Mouse (Mus musculus) E14TG2a.4 (cell line): ENCODE data around the gene Casq2.

Source experiments
- H3K27me3 ChIP-seq: 2 replicates; pipeline ENCODE4 v1.6.1; 2014; ENCODE audit warnings: low read length, control low read depth; ENCODE audit not compliant: insufficient read depth
- H3K36me3 ChIP-seq: 2 replicates; pipeline ENCODE4 v1.6.1; 2014; ENCODE audit warnings: low read length, control low read depth; ENCODE audit not compliant: insufficient read depth
- H3K4me1 ChIP-seq: replicated peaks from 2 replicates; pipeline ENCODE4 v1.6.1; 2014; ENCODE audit warnings: low read depth, low read length, control low read depth
- H3K4me3 ChIP-seq: replicated peaks from 2 replicates; pipeline ENCODE4 v1.5.1; 2014; ENCODE audit warnings: mild to moderate bottlenecking, low read length
- H3K9me3 ChIP-seq: 2 replicates; pipeline ENCODE4 v1.6.1; 2014; ENCODE audit warnings: low read length, control low read depth
- CTCF ChIP-seq: conservative IDR thresholded peaks from 2 replicates; pipeline ENCODE4 v1.5.1; 2014; ENCODE audit warnings: low read length
- NANOG ChIP-seq: IDR thresholded peaks from 2 replicates; pipeline ENCODE4 v1.6.1; 2014; ENCODE audit warnings: borderline replicate concordance, low read length, mixed read lengths
- POU5F1 ChIP-seq: IDR thresholded peaks from 2 replicates; pipeline ENCODE4 v1.6.1; 2014; ENCODE audit warnings: low read length, borderline replicate concordance

Gene Casq2

DNA sequence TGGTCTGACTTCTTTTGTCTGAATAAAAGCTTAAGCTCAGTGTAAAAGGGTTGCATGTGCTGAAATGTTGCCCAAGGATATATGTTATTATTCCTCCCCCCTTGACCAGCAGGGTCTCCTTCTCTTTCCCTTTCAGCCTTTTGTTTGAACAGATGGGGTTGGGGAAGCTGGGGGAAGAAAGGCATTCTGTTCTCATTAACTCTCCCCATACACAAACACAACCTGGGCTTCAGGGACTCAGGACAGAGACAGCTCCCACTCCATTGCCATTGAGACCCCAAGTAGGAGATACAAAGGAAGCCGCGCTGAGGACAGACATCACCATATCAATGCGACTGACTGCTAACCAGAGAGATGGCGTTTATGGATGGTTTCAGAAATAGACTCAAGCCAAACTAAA is 30.3 kb upstream of the Casq2 start:
- no peaks in the 10 kb centered on the region for H3K36me3 ChIP-seq
- H3K4me3 ChIP-seq = no peak overlapping the region
- peaks cover 72% of the 10 kb centered on the region for H3K4me1 ChIP-seq
- no peaks in the 10 kb centered on the region for H3K9me3 ChIP-seq
- TF ChIP-seq CTCF = no peak
- no peak for TF ChIP-seq POU5F1
- TF ChIP-seq NANOG = no peak
- H3K27me3 ChIP-seq = no peaks in the 10 kb centered on the region

DNA sequence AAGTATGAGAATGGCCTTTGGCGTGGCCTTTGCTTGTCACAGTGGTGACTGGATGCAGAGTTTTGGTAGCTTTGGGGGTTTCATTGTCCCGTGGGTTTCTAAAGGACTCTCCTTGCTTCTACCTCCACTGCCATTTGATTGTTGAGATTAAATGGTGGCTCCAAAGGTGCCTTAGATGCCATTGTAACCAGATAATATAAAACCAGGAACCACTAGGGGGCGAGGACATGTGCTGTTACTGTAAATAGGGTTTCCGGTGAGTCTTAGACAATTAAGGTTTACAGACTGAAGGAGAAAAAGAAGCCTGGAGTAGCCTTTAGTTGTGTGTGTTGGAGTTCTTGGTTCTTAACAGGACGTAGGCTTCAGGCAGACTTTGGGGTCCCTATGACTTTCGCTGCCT is 26.1 kb upstream of the Casq2 start:
- no peaks in the 10 kb centered on the region for H3K27me3 ChIP-seq
- H3K4me1 ChIP-seq = peaks cover 70% of the 10 kb centered on the region
- H3K9me3 ChIP-seq = no peaks in the 10 kb centered on the region
- no peak overlapping the region for H3K4me3 ChIP-seq
- TF ChIP-seq NANOG (no peak), CTCF (peak; percentile 46)
- H3K36me3 ChIP-seq = no peaks in the 10 kb centered on the region

- H3K4me3 ChIP-seq = no peak overlapping the region
- H3K4me1 ChIP-seq = peaks cover 50% of the 10 kb centered on the region
Observed at GRCm38 (mm10) chr3:102061923-102062670, 24.1 kb upstream of the Casq2 start.

GRCm38 (mm10) chr3:102062671-102063010 is 23.6 kb upstream of the Casq2 start:
- peaks cover 18% of the 10 kb centered on the region for H3K9me3 ChIP-seq
- H3K4me3 ChIP-seq = no peak overlapping the region
- H3K4me1 ChIP-seq = peaks cover 45% of the 10 kb centered on the region
- H3K27me3 ChIP-seq = no peaks in the 10 kb centered on the region
- TF ChIP-seq POU5F1 (no peak), CTCF (no peak), NANOG (no peak)
- H3K36me3 ChIP-seq = no peaks in the 10 kb centered on the region

More at GRCm38 (mm10) chr3:102061923-102062670, 24.1 kb upstream of the Casq2 start:
- no peaks in the 10 kb centered on the region for H3K27me3 ChIP-seq
- peaks cover 13% of the 10 kb centered on the region for H3K9me3 ChIP-seq
- H3K36me3 ChIP-seq = no peaks in the 10 kb centered on the region
- TF ChIP-seq CTCF = peak; percentile 100
- no peak for TF ChIP-seq NANOG

DNA sequence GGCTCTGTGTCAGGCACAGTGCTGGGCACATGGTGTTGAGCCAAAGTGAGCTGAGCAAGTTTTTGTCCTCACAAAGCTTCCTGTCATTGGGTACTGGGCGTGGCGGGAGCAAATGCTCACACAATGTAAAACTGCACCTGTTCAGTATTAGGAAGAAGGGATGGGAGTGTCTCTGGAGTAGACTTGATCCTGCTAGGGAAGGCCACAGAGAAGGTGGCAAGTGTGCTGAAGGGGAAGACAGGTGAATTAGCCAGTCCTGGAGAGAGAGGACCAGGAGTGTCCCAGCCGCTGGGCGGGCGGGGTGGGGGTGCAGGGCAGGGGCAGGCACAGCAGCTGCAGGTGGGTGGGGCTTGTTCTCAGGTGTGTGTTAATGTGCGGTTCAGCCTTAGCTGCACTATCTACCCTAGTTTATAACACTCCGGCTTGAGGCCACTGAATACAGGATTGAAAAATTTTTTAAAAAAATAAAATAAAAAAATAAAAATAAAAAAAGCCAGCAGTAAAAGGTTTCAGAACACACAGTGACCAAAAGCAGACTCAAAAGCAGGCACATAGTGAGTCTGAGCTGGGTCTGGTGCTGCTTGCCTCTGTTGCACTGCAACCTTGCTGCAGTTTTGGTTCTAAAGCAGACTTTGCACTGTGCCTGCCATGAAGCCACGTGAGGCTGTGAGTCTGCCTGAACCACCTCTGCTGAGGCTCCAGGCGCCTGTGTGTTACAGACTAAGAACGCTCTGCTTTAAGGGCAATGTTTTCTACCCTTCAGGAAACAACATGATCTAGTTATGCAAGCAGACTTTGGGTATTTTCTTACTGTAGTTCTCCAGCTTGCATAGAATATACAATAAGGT is 22.7 kb upstream of the Casq2 start:
- Histone ChIP-seq H3K4me3 (no peak overlapping the region), H3K36me3 (0 out of 2 replicates have a peak, but pooled peaks cover 4% of the 10 kb centered on the region), H3K4me1 (peaks cover 45% of the 10 kb centered on the region), H3K9me3 (peaks cover 26% of the 10 kb centered on the region), H3K27me3 (no peaks in the 10 kb centered on the region)
- TF ChIP-seq NANOG (no peak), CTCF (no peak), POU5F1 (no peak)

GRCm38 (mm10) chr3:102064566-102064965 is 21.6 kb upstream of the Casq2 start:
- Histone ChIP-seq H3K4me3 (no peak overlapping the region), H3K9me3 (peaks cover 36% of the 10 kb centered on the region), H3K4me1 (peaks cover 45% of the 10 kb centered on the region), H3K36me3 (peaks cover 9% of the 10 kb centered on the region; the same call in 1 of the 2 replicates), H3K27me3 (no peaks in the 10 kb centered on the region)
- TF ChIP-seq POU5F1 (no peak), CTCF (no peak)

- Histone ChIP-seq H3K27me3 (no peaks in the 10 kb centered on the region), H3K9me3 (peaks cover 39% of the 10 kb centered on the region), H3K4me1 (peaks cover 19% of the 10 kb centered on the region), H3K4me3 (no peak overlapping the region), H3K36me3 (peaks cover 12% of the 10 kb centered on the region; the same call in 1 of the 2 replicates)
- TF ChIP-seq POU5F1 (no peak), CTCF (no peak), NANOG (no peak)
Observed at GRCm38 (mm10) chr3:102067306-102067705, 18.9 kb upstream of the Casq2 start.

DNA sequence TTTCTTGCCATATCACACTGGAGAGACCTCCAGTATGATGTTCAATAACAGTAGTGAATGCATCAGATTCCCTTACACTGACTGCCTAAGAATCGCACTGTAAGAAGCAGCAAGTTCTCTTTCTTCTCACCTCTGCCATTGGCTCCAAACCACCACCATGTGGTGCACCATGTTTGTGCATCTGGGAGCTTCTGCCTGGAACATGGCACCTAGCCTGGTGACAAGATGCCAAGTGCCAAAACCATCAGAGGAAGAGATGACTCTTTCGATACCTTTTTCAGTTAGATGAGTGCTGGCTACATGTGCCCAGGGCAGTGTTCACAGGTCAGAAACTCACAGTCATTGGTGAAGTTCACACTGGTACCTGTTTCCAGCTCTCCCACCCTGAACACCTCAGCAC is 18.4 kb upstream of the Casq2 start:
- no peaks in the 10 kb centered on the region for H3K27me3 ChIP-seq
- peaks cover 12% of the 10 kb centered on the region; the same call in 1 of the 2 replicates for H3K36me3 ChIP-seq
- peaks cover 39% of the 10 kb centered on the region for H3K9me3 ChIP-seq
- H3K4me3 ChIP-seq = no peak overlapping the region
- H3K4me1 ChIP-seq = peaks cover 13% of the 10 kb centered on the region
- TF ChIP-seq POU5F1 = no peak
- no peak for TF ChIP-seq NANOG
- TF ChIP-seq CTCF = no peak

- H3K4me3 ChIP-seq = no peak overlapping the region
- no peaks in the 10 kb centered on the region for H3K27me3 ChIP-seq
- no peak for TF ChIP-seq NANOG
- TF ChIP-seq CTCF = no peak
- no peak for TF ChIP-seq POU5F1
- H3K9me3 ChIP-seq = peaks cover 39% of the 10 kb centered on the region
- H3K36me3 ChIP-seq = peaks cover 12% of the 10 kb centered on the region; the same call in 1 of the 2 replicates
- H3K4me1 ChIP-seq = no peaks in the 10 kb centered on the region
Observed at GRCm38 (mm10) chr3:102069260-102069659, 17.0 kb upstream of the Casq2 start.
